ENCODE assay signal across 28 mouse cellular contexts in genomic region chr10:7122294-7122693, GRCm38 (mm10).
DNase-seq lines count a peak whose midpoint lies in the region; ATAC-seq and TF ChIP-seq lines count a peak whose summit lies in the region.
"Had no signal": no experiment of that assay in that cellular context is flagged by ENCODE, and none has a peak within 500 bp of the region (broad histone marks: within the 10 kb centered on the region; RNA-seq: fewer than 3 reads in every experiment).

No protein-coding gene starts in this region.

- H3K9me3 ChIP-seq in heart, embryonic 11.5 days (replicated peaks; ENCODE audit: control insufficient read depth, low read length): no peaks in the 10 kb centered on the region
- H3K9me3 ChIP-seq in hindbrain, embryonic 13.5 days: no peaks in the 10 kb centered on the region
- H3K9me3 ChIP-seq: forebrain, embryonic 12.5 days; intestine, embryonic 15.5 days; limb, embryonic 12.5 days; liver, embryonic 15.5 days; lung, embryonic 15.5 days; midbrain, embryonic 13.5 days; neural tube, embryonic 15.5 days; stomach, embryonic 15.5 days had no signal

- H3K4me3 ChIP-seq in heart, embryonic 11.5 days (ENCODE audit: low read depth, low read length): no peak overlapping the region
- no peak overlapping the region for H3K4me3 ChIP-seq in bone marrow macrophage, adult 2 months (ENCODE audit: insufficient read depth, low read length)
- no peak overlapping the region for H3K4me3 ChIP-seq in hindbrain, embryonic 13.5 days
- H3K4me3 ChIP-seq: forebrain, embryonic 12.5 days; heart, adult 2 months; intestine, embryonic 15.5 days; limb, embryonic 12.5 days; liver, embryonic 15.5 days; lung, embryonic 15.5 days; midbrain, embryonic 13.5 days; neural tube, embryonic 15.5 days; stomach, embryonic 15.5 days had no signal

- TF ChIP-seq CTCF in bone marrow macrophage, adult 2 months (IDR thresholded peaks at IDR 0.05; ENCODE audit: low read depth, low read length): no peak

- H3K9ac ChIP-seq in heart, embryonic 11.5 days (ENCODE audit: low read depth, low read length): no peak overlapping the region
- no peak overlapping the region for H3K9ac ChIP-seq in hindbrain, embryonic 13.5 days
- H3K9ac ChIP-seq: forebrain, embryonic 12.5 days; forebrain, postnatal 0 days; intestine, embryonic 15.5 days; limb, embryonic 12.5 days; liver, embryonic 15.5 days; lung, embryonic 15.5 days; midbrain, embryonic 13.5 days; neural tube, embryonic 15.5 days; stomach, embryonic 15.5 days had no signal

- no peaks in the 10 kb centered on the region for H3K27me3 ChIP-seq in heart, embryonic 11.5 days (ENCODE audit: control insufficient read depth, insufficient read depth, low read length)
- no peaks in the 10 kb centered on the region for H3K27me3 ChIP-seq in hindbrain, embryonic 13.5 days
- H3K27me3 ChIP-seq: forebrain, embryonic 12.5 days; intestine, embryonic 15.5 days; limb, embryonic 12.5 days; liver, embryonic 15.5 days; lung, embryonic 15.5 days; midbrain, embryonic 13.5 days; neural tube, embryonic 15.5 days; stomach, embryonic 15.5 days had no signal

- no peak overlapping the region for H3K4me2 ChIP-seq in heart, embryonic 11.5 days
- H3K4me2 ChIP-seq in hindbrain, embryonic 13.5 days: no peak overlapping the region
- H3K4me2 ChIP-seq: forebrain, embryonic 12.5 days; intestine, embryonic 15.5 days; limb, embryonic 12.5 days; liver, embryonic 15.5 days; lung, embryonic 15.5 days; midbrain, embryonic 13.5 days; neural tube, embryonic 15.5 days; stomach, embryonic 15.5 days had no signal

- TF ChIP-seq POLR2A in bone marrow macrophage, adult 2 months (IDR thresholded peaks at IDR 0.05; ENCODE audit: borderline replicate concordance, low read depth, low read length): no peak

- H3K36me3 ChIP-seq in heart, embryonic 11.5 days (ENCODE audit: control insufficient read depth, insufficient read depth, low read length): 0 out of 2 replicates have a peak, but pooled peaks cover 2% of the 10 kb centered on the region
- H3K36me3 ChIP-seq in hindbrain, embryonic 13.5 days: peaks cover 3% of the 10 kb centered on the region; the same call in 1 of the 2 replicates
- H3K36me3 ChIP-seq: neural tube, embryonic 15.5 days had no signal

- no peak for ATAC-seq in heart, embryonic 11.5 days (replicated peaks; ENCODE audit: insufficient number of reproducible peaks, low FRiP score, low TSS enrichment)
- ATAC-seq in hindbrain, embryonic 13.5 days (ENCODE audit: low FRiP score): no peak
- ATAC-seq: forebrain, postnatal 0 days; hindbrain, postnatal 0 days; intestine, embryonic 15.5 days; midbrain, embryonic 13.5 days had no signal

- peaks cover 6% of the 10 kb centered on the region for H3K4me1 ChIP-seq in heart, embryonic 11.5 days (ENCODE audit: control insufficient read depth, insufficient read depth, low read length)
- peaks cover 46% of the 10 kb centered on the region for H3K4me1 ChIP-seq in bone marrow macrophage, adult 2 months (ENCODE audit: control insufficient read depth, insufficient read depth, low read length)
- H3K4me1 ChIP-seq in hindbrain, embryonic 13.5 days (replicated peaks): 0 out of 2 replicates have a peak, but pooled peaks cover 5% of the 10 kb centered on the region
- H3K4me1 ChIP-seq: forebrain, embryonic 12.5 days; midbrain, embryonic 13.5 days had no signal

- H3K27ac ChIP-seq in heart, embryonic 11.5 days (ENCODE audit: low read depth, low read length): no peak overlapping the region
- H3K27ac ChIP-seq in bone marrow macrophage, adult 2 months (ENCODE audit: insufficient read depth, low read depth, low read length): peak overlapping the region; percentile 21; the same call in 1 of the 2 replicates
- H3K27ac ChIP-seq in hindbrain, embryonic 13.5 days: no peak overlapping the region
- H3K27ac ChIP-seq: forebrain, embryonic 12.5 days; heart, adult 2 months; hindbrain, postnatal 0 days; intestine, embryonic 15.5 days; limb, embryonic 12.5 days; liver, embryonic 15.5 days; lung, embryonic 15.5 days; macrophage; midbrain, embryonic 13.5 days; neural tube, embryonic 15.5 days; stomach, embryonic 15.5 days had no signal

- WGBS in heart, embryonic 11.5 days (ENCODE audit: insufficient replicate concordance): 80% methylated on average over 4 of the region's 4 CpGs
- WGBS in hindbrain, embryonic 13.5 days: 86% methylated on average over 4 of the region's 4 CpGs

- DNase-seq in adrenal gland, postnatal 14 days: peak; percentile 16
- DNase-seq in adrenal gland, adult 2 months: no peak
- peak; percentile 29 to 51 for DNase-seq in heart, adult 9 months (ENCODE audit: low spot score in 2 of 2)
- DNase-seq in 3T3-L1 (ENCODE audit: low read depth, low spot score): peak; percentile 92
- no peak for DNase-seq in natural killer cell, adult 2 months (ENCODE audit: low spot score in 2 of 2)
- DNase-seq: cerebellum, adult 9-11 months; forebrain, postnatal 0 days; gastrocnemius, postnatal 36 days; heart, adult 2 months; heart, postnatal 14 days; kidney, adult 8-10 months; kidney, postnatal 10 days; retina, postnatal 1 day; right cerebral cortex, postnatal 14 days; thymus, postnatal 14 days had no signal

Comparison
In these comparisons a context has a peak if more than half of its experiments do, and no peak if none do; other contexts are left out.
1. DNase-seq: peak in adrenal gland, postnatal 14 days (single experiment), heart, adult 9 months (2 of 2) and 3T3-L1 (single experiment); none in adrenal gland, adult 2 months (single experiment) and natural killer cell, adult 2 months (0 of 2).